Mouse (Mus musculus): ENCODE measurements at regions not wholly inside any gene's neighbourhood (a gene's known extent, or its start where the extent isn't known, plus 50 kb on each side); places are given as distances from the start of the nearest gene placed in this dataset.

DNA sequence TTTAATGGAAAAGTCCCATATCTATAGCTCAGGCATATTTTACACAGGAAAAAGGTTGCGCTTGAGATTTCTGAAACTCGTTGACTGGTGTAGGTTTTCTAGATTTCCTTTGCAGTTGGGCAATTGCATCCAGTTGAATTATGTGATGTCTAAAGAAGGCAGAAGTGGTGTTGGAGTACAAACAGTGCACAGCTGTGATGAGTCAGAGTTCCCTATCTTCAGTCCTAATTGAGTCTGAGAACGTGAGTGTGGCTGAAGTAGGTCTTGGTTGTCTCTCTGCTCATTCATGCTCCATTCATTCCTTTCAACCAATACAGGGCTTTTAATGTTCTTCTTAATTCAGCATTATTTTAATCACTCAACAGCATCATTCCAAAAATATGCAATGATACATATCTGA lies 142.9 kb upstream of the Dpyd start:
- in situ Hi-C loops (cut with MboI, MseI): no loop called here

GRCm38 (mm10) chr3:118421701-118422100 lies 140.2 kb upstream of the Dpyd start:
- in situ Hi-C loops (cut with MboI, MseI): no loop called here

GRCm38 (mm10) chr3:118425748-118426147 lies 136.2 kb upstream of the Dpyd start:
- in situ Hi-C loops (cut with MboI, MseI): no loop called here

- in situ Hi-C loops (cut with MboI, MseI): no loop called here
These were observed 133.4 kb upstream of the Dpyd start for GRCm38 (mm10) chr3:118428523-118428922.

GRCm38 (mm10) chr3:118429825-118430630 lies 131.9 kb upstream of the Dpyd start:
- in situ Hi-C loops (cut with MboI, MseI): no loop called here

DNA sequence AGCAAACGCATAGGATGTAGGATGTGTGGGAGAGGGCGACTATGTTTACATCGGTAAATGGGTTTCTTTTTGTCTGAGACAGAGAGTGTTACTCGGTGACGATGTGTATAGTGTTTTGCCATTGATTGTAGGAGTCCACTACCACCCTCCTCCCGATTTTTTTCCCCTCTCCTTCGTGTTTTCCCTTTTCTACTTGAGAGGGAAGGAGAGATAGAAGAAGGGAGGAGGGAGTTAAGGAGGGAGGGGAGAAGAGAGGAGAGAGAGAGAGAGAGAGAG lies 131.4 kb upstream of the Dpyd start:
- in situ Hi-C loops (cut with MboI, MseI): no loop called here

DNA sequence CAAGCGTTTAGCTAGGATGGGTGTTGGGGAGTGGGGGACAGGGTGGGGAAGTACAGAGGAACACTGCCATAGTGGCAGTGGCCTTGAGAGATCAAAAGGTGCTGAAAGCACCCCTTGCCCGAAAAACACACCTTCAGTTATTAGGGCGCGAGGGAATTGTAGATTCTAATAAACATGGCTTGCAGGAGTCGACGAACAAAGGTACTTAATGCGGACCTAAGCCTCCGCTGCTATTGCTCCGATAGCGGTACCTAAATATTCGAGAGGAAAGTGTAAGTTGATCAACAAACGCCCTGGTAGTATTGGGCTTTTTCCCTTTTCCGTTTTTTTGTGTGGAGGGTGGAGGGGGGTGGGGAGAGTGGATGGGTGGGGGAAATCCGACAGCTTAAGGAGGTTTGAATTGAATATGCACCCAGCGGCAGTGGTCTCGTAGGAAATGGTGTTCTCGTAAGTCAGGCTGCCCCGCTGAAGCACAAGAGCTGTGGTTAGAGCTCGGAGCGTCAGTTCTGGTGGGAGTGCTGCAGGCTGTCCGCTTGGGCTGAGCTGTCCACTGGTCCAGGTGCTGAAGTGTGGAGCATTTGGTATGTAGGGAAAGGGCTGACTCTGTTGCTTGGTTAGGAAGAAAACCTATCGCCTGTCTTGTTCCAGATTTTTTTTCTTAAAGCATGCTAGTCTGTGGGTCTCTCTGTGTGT lies 130.8 kb upstream of the Dpyd start:
- in situ Hi-C loops (cut with MboI, MseI): no loop called here

- in situ Hi-C loops (cut with MboI, MseI): no loop called here
These were observed 128.4 kb upstream of the Dpyd start for GRCm38 (mm10) chr3:118433441-118434021.

- in situ Hi-C loops (cut with MboI, MseI): no loop called here
These were observed 127.6 kb upstream of the Dpyd start for GRCm38 (mm10) chr3:118434311-118434710.

GRCm38 (mm10) chr3:118434847-118435246 lies 127.1 kb upstream of the Dpyd start:
- in situ Hi-C loops (cut with MboI, MseI): no loop called here

DNA sequence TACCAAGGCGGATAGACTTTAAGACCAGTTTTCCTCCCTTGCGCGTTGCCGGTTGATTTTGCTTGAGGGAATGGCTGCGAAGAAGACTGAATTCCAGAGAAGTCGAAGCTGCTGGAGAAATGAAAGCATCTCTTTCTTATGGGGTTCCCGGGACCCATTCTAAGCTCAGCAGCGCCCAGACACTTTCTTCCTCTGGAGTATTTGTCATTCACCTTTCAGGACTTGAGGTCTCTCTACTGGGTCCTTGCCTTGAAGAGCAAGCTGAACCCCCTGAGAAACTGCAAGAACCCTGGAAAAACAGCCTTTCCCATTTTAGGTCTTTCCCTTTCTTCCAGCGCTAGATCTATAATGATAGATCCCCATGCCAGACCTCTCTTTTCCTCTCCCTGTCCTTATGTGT lies 126.7 kb upstream of the Dpyd start:
- in situ Hi-C loops (cut with MboI, MseI): no loop called here

DNA sequence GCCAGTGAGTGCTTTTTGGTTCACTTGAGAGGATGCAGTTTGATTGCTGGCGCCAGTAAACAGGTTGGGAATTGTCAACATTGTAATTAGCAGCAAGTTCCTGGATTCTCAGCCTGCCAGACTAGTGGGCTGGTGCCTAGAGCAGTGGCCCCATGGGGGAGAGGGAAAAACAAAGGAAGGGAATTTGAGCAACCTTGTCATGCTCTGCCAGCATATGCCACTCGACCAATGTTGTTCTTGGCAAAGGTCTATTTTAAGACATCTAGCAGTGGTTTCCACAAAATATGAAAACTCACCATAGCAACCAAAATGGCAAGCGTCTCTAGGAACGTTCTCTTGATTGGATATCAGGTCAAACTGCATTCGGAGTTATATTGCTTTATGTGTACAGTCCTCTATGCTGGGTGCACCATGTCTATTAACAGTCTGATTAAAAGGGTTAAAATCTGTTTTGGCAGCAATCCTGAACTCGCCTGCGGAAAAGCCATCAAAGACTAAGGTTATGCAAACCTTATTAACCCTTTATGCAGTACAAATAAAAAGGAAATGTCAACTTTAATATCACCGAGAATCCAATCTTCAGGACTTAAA lies 118.1 kb upstream of the Dpyd start:
- in situ Hi-C loops (cut with MboI, MseI): no loop called here

DNA sequence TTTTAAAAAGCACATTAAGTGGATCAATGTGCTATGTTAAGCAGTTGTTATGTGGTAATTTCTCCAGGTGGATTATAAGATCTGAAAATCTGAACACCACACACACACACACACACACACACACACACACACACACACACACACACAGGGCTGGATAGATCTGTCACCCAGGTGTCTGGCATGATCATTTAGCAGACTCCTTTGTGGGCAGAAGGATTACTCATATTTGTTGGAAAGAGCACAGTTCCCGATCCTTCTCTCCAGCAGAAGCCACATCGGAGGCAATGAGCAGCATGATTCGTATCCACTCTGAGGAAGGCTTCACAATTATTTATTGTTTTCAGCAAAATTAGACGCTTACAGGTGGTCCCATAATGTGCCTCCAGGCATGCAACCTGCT lies 116.6 kb upstream of the Dpyd start:
- in situ Hi-C loops (cut with MboI, MseI): no loop called here

- in situ Hi-C loops (cut with MboI, MseI): no loop called here
These were observed 102.3 kb upstream of the Dpyd start for GRCm38 (mm10) chr3:118459636-118460035.

DNA sequence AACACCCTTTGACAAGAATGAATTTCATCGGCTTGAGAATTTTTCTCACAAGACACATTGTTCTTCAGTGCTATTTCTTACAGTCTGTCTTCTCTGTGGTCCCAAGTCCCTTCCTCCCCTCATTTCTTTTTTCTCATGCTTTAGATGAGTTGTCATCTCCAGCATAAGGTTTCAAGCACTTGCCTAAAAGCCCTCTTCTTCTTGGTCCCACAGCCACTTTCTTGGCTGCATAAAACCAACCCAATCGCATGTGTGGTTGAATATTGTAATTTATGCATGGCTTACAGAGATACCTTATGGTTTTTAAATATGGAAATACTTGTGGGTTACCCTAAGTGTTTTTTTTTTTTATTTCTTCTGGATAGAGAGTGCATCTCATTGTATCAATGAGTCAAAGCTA lies 96.3 kb upstream of the Dpyd start:
- in situ Hi-C loops (cut with MboI, MseI): no loop called here

GRCm38 (mm10) chr3:118472215-118472799 lies 89.6 kb upstream of the Dpyd start:
- in situ Hi-C loops (cut with MboI, MseI): loop anchor here (10.0 kb wide), 1 partner anchor 748 kb away; no protein-coding TSS in a partner anchor

GRCm38 (mm10) chr3:118478065-118478464 lies 83.9 kb upstream of the Dpyd start:
- in situ Hi-C loops (cut with MboI, MseI): loop anchor here (10.0 kb wide), 1 partner anchor 753 kb away; no protein-coding TSS in a partner anchor

- in situ Hi-C loops (cut with MboI, MseI): no loop called here
These were observed 81.2 kb upstream of the Dpyd start for GRCm38 (mm10) chr3:118480515-118481248.

- in situ Hi-C loops (cut with MboI, MseI): no loop called here
These were observed 76.0 kb upstream of the Dpyd start for GRCm38 (mm10) chr3:118485966-118486365.

DNA sequence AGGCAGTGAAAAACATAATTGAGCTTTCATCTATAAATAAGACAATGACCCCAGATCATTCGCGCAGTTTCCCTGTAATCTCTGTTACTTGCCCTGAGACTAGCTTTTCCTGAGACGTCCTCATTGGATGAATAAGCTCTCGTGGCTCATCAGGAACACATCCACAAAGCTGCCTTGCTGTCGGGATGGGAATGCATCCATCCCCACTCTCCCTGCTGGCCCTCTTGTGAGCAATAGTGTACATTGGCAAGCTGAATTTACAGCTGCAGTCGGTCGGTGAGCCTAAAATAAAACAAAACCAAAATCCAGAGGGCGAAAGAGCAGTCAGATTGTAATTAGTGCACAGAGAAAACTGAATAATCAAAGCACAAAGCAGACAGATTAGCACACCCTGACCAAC lies 74.5 kb upstream of the Dpyd start:
- in situ Hi-C loops (cut with MboI, MseI): no loop called here

DNA sequence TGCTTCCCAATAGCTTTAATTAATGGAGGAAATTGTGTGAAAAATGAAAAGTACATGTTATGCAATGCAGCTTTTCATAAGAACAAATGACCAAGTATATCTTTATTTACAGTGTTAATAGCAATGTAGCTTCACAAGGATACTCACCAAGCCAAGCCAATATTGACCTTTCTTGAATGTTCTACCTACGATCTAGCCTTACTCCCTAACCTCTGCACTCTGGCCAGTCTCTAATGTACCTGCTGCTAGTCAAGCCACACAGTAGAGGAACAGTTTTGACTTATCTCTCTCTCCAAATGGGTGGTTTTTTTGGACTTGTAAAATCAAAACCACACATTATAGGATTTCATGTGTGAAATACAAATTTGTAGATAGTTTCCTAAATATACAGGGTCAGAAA lies 70.8 kb upstream of the Dpyd start:
- in situ Hi-C loops (cut with MboI, MseI): no loop called here

GRCm38 (mm10) chr3:118491871-118492270 lies 70.1 kb upstream of the Dpyd start:
- in situ Hi-C loops (cut with MboI, MseI): no loop called here
